Mouse (Mus musculus) kidney, embryonic 15.5 days (tissue): ENCODE data around the gene Cyp4f17. TPM values are rescaled to one million over a fixed set of nuclear protein-coding genes. Genes with fewer than 3 reads are reported as not detected.
"Not testable (repeated sequence)": the region's sequence is repeated elsewhere in the genome, so short reads cannot be mapped to it uniquely, and the experiment has no call there.

Experiments
- ATAC-seq: fragments of 200-750 bp; cut with Nextera tagmentation; replicated peaks from 2 replicates; pipeline ENCODE4 v1.8.0; 2017; ENCODE audit warnings: moderate TSS enrichment; ENCODE audit not compliant: low FRiP score
- H3K27ac ChIP-seq: fragments of 300-500 bp; sonication (generic); 2 replicates; pipeline ENCODE4 v1.5.1; 2015; ENCODE audit warnings: mild to moderate bottlenecking, inconsistent platforms
- H3K27me3 ChIP-seq: fragments of 300-500 bp; sonication (generic); 2 replicates; pipeline ENCODE4 v1.6.1; 2015; ENCODE audit warnings: inconsistent platforms
- H3K36me3 ChIP-seq: fragments of 300-500 bp; sonication (generic); 2 replicates; pipeline ENCODE4 v1.6.1; 2015; ENCODE audit warnings: inconsistent platforms
- H3K4me1 ChIP-seq: fragments of 300-500 bp; sonication (generic); 2 replicates; pipeline ENCODE4 v1.6.1; 2015; ENCODE audit warnings: inconsistent platforms
- H3K4me2 ChIP-seq: fragments of 300-500 bp; sonication (generic); 2 replicates; pipeline ENCODE4 v1.6.1; 2015; ENCODE audit warnings: moderate library complexity, mild to moderate bottlenecking, inconsistent platforms
- H3K4me3 ChIP-seq: fragments of 300-500 bp; sonication (generic); replicated peaks from 2 replicates; pipeline ENCODE4 v1.5.1; 2015; ENCODE audit warnings: mild to moderate bottlenecking, inconsistent platforms
- H3K9ac ChIP-seq: fragments of 300-500 bp; sonication (generic); 2 replicates; pipeline ENCODE4 v1.6.1; 2015; ENCODE audit warnings: mild to moderate bottlenecking, inconsistent platforms
- H3K9me3 ChIP-seq: fragments of 300-500 bp; sonication (generic); replicated peaks from 2 replicates; pipeline ENCODE4 v1.6.1; 2016; ENCODE audit warnings: inconsistent platforms
- WGBS: fragments of 180-500 bp; shearing (Covaris S2); methylation state at CpG from one replicate; pipeline ENCODE4 v1.1.7; 2015; ENCODE audit warnings: mixed read lengths; 5-methylcytosine and 5-hydroxymethylcytosine counted together
- polyA plus RNA-seq: library from polyadenylated mRNA; unstranded; fragments of >200 nt; fragmentation: Nextera tagmentation; extraction: Ambion mirVana; gene quantifications from 2 replicates; pipeline ENCODE4 v1.2.1, GENCODE M21; 2015

Gene Cyp4f17
- polyA plus RNA-seq, 1 experiment from 2014 or later = 9.3 TPM

DNA sequence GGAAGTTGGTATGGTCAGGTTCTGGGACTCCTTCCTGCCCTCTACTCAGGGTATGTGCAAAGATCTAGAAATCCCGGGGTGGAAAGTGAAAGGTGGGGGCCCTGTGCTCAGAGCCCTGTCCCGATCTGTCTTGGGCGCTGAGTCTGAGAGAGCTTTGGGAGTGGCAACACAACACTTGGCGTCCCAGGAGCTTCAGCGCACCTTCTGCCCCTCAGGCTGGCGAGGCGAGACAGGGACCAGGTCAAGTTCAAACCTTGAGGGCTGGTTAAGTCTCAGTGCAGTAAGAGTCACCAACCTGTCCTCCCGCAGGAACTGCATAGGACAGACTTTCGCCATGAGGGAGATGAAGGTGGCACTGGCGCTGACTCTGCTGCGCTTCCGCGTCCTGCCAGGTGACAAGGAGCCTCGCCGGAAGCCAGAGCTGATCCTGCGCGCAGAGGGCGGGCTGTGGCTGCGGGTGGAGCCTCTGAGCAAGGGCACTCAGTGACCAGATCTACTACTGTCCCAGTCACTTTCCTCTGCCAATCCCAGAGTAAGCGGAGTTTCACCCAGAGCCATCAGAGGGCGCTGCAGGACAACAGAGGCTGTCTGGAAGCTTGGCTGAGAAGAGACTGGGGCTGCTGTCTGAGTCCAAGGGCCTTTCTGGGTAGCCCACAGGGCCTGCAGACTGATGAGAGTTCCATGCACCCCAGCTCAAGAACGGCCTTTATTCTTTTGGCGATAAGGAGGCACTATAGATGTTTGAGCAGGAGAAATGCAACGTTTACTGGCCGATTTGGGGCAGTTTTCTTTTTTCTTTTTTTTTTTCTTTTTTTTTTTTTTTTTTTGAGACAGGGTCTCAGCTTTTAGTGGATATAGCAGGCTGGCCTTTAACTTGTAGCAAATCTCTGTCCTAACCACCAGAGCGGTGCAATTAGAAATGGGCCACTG is 22.8 kb downstream of the Cyp4f17 start:
- ATAC-seq = peak; percentile 83
- Histone ChIP-seq H3K9me3 (no peaks in the 10 kb centered on the region), H3K4me3 (peak overlapping the region; percentile 41), H3K9ac (0 out of 2 replicates have a peak overlapping the region, but pooled peaks have one; percentile 18), H3K4me1 (peaks cover 6% of the 10 kb centered on the region), H3K27me3 (no peaks in the 10 kb centered on the region), H3K4me2 (peak overlapping the region; percentile 61), H3K27ac (no peak overlapping the region), H3K36me3 (0 out of 2 replicates have a peak, but pooled peaks cover 12% of the 10 kb centered on the region)
- WGBS = 16% methylated on average over 26 of the region's 26 CpGs

DNA sequence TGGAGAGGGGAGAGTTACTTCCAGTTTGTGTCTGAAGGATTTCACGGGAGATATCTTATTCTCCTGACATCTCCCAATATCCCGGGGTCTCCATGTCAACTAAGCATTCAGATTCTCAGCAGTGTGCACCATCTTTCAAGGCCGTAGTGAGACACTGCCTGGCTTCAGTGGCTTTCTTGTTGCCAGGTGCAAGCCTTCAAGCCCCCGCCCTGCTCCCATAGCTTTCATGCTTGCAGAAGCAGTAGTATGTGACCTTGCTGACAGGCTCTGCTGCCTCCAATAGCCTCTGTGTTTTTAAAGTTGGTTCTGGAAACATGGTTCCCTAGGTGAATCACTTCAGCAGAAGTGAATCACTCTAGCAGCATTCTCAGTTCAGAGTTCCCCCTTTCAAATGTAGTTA is 26.5 kb downstream of the Cyp4f17 start:
- H3K4me3 ChIP-seq, H3K27me3 ChIP-seq, H3K36me3 ChIP-seq, H3K9me3 ChIP-seq, ATAC-seq, H3K4me2 ChIP-seq, H3K9ac ChIP-seq, H3K27ac ChIP-seq: not testable (repeated sequence)
- 35% methylated on average over 4 of the region's 4 CpGs for WGBS
- peaks cover 19% of the 10 kb centered on the region for H3K4me1 ChIP-seq

DNA sequence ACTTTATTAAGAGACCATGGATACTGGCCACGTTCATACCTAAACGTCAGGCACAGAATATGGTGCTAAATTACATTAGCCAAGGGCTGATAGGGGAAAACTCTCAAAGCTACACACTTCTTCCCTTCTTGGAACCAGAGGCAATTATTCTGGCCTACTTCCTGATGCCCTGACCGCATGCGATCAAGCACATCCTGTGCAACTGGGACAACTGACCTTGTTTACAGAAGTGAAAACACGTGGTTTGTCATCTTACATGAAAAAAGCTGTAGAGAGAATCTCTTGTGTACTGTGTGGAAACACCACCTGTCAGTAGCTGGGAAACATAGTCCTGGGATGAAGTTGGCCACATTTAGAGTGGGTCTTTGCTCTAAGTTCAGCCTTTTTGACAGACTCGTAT is 28.2 kb downstream of the Cyp4f17 start:
- Histone ChIP-seq H3K36me3 (no peaks in the 10 kb centered on the region), H3K9me3 (no peaks in the 10 kb centered on the region), H3K4me3 (no peak overlapping the region), H3K27ac (no peak overlapping the region), H3K4me1 (peaks cover 13% of the 10 kb centered on the region), H3K4me2 (no peak overlapping the region), H3K9ac (no peak overlapping the region), H3K27me3 (no peaks in the 10 kb centered on the region)
- WGBS = 72% methylated on average over 6 of the region's 6 CpGs
- ATAC-seq = no peak

DNA sequence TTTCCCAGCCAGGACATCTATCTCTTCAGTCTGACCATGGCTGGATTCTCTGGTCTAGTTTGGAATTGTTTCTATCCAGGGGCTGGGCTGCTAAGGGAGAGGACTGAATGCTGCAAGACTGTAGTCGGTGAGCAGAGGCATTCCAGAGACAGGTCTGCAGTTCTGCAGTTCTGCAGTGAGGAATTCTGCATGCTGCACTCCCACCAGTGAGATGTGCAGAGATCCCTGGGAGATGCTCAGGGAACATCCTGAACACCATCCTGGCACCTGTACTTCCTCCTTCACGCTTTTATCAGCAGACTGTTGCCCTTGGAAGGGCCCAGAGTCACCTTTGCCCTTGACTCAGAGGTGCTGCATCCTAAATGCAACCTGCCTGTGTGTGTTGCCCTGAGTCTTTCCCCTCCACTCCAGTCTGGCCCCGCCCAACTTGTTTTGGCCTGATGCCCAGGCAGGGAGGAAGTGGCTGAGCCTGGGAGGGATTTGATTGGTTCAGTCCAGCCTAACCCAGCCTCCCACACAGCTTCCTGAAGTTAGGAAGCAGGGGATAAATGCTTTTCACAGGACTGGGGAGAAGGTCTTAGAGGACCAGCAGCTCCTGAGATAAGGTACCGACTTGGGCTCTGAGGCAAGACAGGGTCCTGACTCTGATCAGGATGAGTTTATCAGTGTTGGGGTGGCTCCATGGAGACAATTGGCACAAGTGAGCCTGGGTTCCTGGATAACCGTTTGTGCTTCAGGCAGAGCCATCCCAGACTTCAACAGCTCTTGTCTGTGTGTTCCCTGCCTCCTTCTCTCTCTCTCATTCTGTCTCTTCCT is 30.4 kb downstream of the Cyp4f17 start, which contains the start of gene Cyp4f16:
Gene Cyp4f16 (plus strand): TSS at position 508 of the 816 bp plus-strand sequence.
- H3K27me3 ChIP-seq, H3K36me3 ChIP-seq, H3K9me3 ChIP-seq: not testable (repeated sequence)
- 7% methylated on average over 5 of the region's 5 CpGs for WGBS
- ATAC-seq = peak; percentile 94
- Histone ChIP-seq H3K4me1 (peaks cover 13% of the 10 kb centered on the region), H3K4me2 (peak within 1 kb of the TSS; percentile 71), H3K9ac (peak within 1 kb of the TSS; percentile 49), H3K27ac (peak within 1 kb of the TSS; percentile 58), H3K4me3 (peak within 1 kb of the TSS; percentile 53)

DNA sequence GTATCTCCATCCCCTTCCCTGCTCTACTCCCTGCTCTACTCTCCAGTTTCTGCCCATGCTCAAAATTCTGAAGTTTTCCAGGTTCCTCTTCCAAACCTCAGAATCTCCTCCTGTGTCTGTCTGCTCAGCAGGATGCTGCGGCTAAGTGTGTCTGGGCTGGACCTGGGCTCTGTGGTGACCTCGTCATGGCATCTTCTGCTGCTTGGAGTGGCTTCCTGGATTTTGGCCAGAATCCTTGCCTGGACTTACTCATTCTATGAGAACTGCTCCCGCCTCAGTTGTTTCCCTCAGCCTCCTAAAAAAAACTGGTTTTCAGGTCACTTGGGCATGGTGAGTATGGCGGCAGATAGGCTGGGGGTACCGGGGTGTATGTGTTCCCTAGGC is 31.0 kb downstream of the Cyp4f17 start:
- H3K9me3 ChIP-seq = no peaks in the 10 kb centered on the region
- peak overlapping the region; percentile 71 for H3K4me2 ChIP-seq
- H3K4me3 ChIP-seq = peak overlapping the region; percentile 53
- H3K9ac ChIP-seq = peak overlapping the region; percentile 49
- no peaks in the 10 kb centered on the region for H3K27me3 ChIP-seq
- 0 out of 2 replicates have a peak, but pooled peaks have one; percentile 7 for ATAC-seq
- no peaks in the 10 kb centered on the region for H3K36me3 ChIP-seq
- peaks cover 13% of the 10 kb centered on the region for H3K4me1 ChIP-seq
- WGBS = 56% methylated on average over 5 of the region's 5 CpGs
- H3K27ac ChIP-seq = peak overlapping the region; percentile 58

DNA sequence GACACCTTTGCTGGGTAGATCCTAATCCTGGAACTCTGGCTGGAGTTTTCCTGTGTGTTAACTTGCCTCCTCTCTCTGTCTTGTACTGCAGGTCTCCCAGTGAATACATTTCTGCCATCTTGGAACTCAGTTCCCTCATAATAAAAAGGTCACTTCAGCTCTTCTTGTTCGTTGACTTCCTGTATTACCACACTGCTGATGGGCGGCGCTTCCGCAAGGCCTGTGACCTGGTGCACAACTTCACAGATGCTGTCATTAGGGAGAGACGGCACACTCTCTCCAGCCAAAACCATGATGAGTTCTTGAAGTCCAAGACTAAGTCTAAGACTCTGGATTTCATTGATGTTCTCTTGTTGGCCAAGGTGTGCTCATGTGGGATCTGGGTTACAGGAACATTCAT is 38.9 kb downstream of the Cyp4f17 start:
- H3K4me2 ChIP-seq, H3K27me3 ChIP-seq, H3K9ac ChIP-seq, ATAC-seq, H3K4me1 ChIP-seq, H3K4me3 ChIP-seq, H3K9me3 ChIP-seq, H3K27ac ChIP-seq, H3K36me3 ChIP-seq: not testable (repeated sequence)
- WGBS = 84% methylated on average over 5 of the region's 5 CpGs

DNA sequence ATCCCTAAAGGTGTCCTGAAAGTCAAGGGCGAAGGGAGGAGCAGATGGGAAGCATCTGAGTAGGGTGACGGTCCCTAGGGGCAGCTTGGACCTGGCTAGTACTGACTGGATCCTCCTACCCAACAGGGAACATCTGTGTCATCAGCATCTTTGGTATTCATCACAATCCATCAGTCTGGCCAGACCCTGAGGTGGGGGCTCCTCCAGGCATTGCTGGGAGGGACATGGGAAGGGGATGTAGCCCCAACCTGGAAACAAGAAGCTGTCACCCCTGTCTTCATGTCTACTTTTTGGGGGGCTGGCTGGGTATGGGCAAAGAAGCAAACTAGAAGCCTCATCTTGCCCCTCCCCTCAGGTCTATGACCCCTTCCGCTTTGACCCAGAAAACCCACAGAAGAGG is 44.5 kb downstream of the Cyp4f17 start:
- not testable (repeated sequence) for H3K27me3 ChIP-seq, H3K27ac ChIP-seq, H3K36me3 ChIP-seq, H3K9ac ChIP-seq, ATAC-seq, H3K9me3 ChIP-seq, H3K4me1 ChIP-seq
- peak overlapping the region; percentile 60 for H3K4me2 ChIP-seq
- peak overlapping the region; percentile 37; the same call in 1 of the 2 replicates for H3K4me3 ChIP-seq
- 93% methylated on average over 3 of the region's 3 CpGs for WGBS

DNA sequence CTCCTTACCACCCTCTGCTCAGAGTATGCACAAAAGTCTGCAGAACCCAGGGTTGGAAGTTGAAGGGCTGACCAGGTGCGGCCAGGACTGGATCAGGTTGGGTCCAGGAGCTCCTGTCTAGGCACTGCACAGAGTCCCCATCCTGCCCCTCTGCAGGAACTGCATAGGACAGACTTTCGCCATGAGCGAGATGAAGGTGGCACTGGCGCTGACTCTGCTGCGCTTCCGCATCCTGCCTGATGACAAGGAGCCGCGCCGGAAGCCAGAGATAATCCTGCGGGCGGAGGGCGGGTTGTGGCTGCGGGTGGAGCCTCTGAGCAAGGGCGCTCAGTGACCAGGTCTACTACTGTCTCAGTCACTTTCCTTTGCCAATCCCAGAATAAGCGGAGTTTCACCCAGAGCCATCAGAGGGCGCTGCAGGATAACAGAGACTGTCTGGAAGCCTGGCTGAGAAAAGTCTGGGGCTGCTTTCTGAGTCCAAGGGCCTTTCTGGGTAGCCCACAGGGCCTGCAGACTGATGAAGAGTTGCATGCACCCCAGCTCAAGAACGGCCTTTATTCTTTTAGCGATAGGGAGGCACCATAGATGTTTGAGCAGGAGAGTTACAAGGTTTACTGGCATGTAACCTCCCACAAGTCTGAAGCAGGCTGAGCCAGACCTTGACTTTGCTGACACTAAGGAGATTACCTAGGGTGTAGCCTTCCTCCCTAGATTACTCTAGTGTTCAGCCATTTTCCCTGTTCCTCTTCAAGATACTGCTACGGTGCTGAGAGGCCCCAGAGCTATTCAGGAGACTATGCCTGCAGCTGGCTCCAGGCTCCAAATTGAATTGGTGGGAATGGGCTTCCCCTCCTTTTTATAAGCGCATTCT is 45.3 kb downstream of the Cyp4f17 start:
- no peaks in the 10 kb centered on the region for H3K9me3 ChIP-seq
- no peaks in the 10 kb centered on the region for H3K27me3 ChIP-seq
- no peaks in the 10 kb centered on the region for H3K36me3 ChIP-seq
- ATAC-seq = peak; percentile 81
- 13% methylated on average over 20 of the region's 20 CpGs for WGBS
- no peak overlapping the region for H3K27ac ChIP-seq
- 0 out of 2 replicates have a peak, but pooled peaks cover 6% of the 10 kb centered on the region for H3K4me1 ChIP-seq
- peak overlapping the region; percentile 60 for H3K4me2 ChIP-seq
- H3K9ac ChIP-seq = no peak overlapping the region
- peak overlapping the region; percentile 37 for H3K4me3 ChIP-seq

DNA sequence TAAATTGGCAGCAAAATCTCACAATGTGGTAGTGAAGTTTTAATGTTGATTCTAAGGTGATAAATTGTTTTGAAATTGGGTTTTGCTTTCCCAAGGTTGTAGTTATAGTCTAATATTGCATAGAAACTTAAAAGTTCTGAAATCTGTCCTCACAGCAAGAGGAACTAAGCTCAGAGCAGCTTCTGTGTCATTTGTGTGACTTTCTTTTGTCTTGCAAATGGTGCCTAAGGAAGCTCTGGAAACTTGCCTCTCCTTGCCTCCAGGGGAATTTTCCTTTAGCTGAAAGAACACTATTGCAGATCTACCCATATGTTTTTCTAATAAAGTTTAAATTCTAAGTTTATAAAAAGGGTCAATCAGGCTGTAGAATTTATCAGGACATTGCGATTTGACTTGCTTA is 47.2 kb downstream of the Cyp4f17 start:
- H3K27me3 ChIP-seq, H3K9me3 ChIP-seq, H3K4me2 ChIP-seq, H3K4me1 ChIP-seq, ATAC-seq, H3K9ac ChIP-seq, H3K36me3 ChIP-seq, H3K4me3 ChIP-seq, H3K27ac ChIP-seq: not testable (repeated sequence)
- 44% methylated on average over 1 of the region's 1 CpGs for WGBS

DNA sequence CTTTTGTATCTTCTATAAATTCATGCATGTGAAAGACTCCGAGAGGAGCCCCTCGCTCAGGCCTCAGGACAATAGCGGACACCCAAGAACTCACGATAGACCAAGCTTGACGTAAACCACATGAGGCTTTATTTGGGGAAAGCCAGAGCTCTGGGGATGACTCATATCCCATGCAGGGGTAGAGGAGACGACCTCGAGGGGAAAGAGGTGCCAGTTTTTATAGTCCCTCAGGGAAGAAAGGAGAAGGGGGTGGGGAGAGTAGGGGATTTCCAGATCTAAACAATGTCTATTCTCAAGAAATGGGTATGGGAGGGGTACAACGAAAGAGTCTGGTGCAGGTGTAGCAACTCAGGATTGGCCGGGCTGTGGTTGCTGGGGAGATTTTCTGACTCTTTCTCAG is 48.5 kb downstream of the Cyp4f17 start:
- not testable (repeated sequence) for H3K4me3 ChIP-seq, H3K9ac ChIP-seq, H3K9me3 ChIP-seq, H3K27me3 ChIP-seq, H3K36me3 ChIP-seq, H3K4me1 ChIP-seq, H3K4me2 ChIP-seq, ATAC-seq, H3K27ac ChIP-seq
- WGBS = 83% methylated on average over 9 of the region's 9 CpGs

DNA sequence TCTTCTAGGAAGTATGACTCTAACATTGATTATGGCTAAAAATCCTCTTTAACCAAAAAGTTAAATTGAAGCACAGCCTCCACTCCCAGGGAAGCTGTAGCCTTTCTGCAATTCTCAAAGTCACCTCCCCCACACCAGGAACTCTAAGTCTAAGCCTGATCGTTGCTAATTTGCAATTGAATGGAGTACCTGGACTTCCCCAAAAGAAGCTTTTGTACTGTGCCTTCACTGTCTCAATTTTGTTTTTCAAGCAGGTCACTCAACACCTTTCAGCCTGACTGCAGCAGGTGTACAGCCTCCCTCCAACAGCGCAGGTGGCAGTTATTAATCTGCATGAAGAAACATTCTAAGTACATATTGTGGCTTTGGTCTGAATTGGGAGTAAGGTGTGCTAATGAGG is 57.5 kb downstream of the Cyp4f17 start:
- H3K27ac ChIP-seq, H3K9me3 ChIP-seq, H3K4me2 ChIP-seq, ATAC-seq, H3K36me3 ChIP-seq, H3K27me3 ChIP-seq, H3K4me3 ChIP-seq, H3K9ac ChIP-seq, H3K4me1 ChIP-seq: not testable (repeated sequence)
- WGBS = 87% methylated on average over 2 of the region's 2 CpGs
